Mouse (Mus musculus) cortical plate, adult 2 months (tissue): ENCODE data around the gene Evpl.

Experiments
- CTCF ChIP-seq: fragments of 200-500 bp; IDR thresholded peaks from 2 replicates; pipeline ENCODE4 v1.5.1; 2011; ENCODE audit warnings: mild to moderate bottlenecking, control low read depth, low read length; ENCODE audit not compliant: insufficient read depth; ENCODE audit errors: extremely low read depth
- POLR2A ChIP-seq: fragments of 200-500 bp; IDR thresholded peaks from 2 replicates; pipeline ENCODE4 v1.6.1; 2011; ENCODE audit warnings: mild to moderate bottlenecking, low read length, control low read depth; ENCODE audit not compliant: insufficient read depth; ENCODE audit errors: extremely low read depth

DNA sequence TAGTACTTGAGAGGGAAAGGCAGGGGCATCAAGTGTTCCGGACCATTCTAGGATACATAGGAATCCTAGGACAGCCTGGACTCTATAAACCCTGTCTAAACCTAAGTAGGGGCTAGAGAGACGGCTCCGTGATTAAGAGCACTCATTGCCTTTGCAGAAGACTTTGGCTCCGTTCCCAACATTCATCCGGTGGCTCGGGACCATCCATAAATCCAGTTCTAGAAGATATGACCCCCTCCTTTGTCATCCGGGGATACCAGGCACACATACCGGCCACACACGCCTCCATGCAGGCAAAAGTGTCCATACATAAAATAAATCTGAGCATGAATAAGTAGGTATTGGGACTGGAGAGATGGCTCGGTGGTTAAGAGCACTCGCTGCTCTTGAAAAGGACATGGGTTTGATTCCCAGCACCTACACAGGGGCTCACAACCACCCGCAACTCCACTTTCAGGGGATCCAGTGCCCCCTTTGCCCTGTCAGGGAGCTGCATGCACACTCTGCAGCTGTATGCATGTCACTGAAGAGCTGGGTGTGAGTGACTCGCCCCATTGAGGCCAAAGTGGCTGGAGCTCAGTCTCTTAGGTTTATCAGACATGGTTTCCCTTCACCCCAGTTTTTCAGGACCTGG is 23.9 kb downstream of the Evpl start:
- TF ChIP-seq POLR2A, result no peak
- TF ChIP-seq CTCF, result no peak
